Mouse (Mus musculus) erythroid progenitor cell, adult 5-6 weeks (primary cell): Measurements from ENCODE around the gene Tfrc. TPM values are rescaled to one million over a fixed set of nuclear protein-coding genes. Genes with fewer than 3 reads are reported as not detected.
"Not testable (repeated sequence)": the region's sequence is repeated elsewhere in the genome, so short reads cannot be mapped to it uniquely, and the experiment has no call there.

Source experiments
- ATAC-seq: replicated peaks from 2 replicates; pipeline ENCODE4 v1.8.0; 2016; ENCODE audit warnings: moderate number of reproducible peaks, mild to moderate bottlenecking, moderate TSS enrichment, inconsistent platforms; ENCODE audit not compliant: poor library complexity, low FRiP score, severe bottlenecking
- total RNA-seq, 2 experiments: library from RNA; stranded (forward) in 1 of 2; stranded (reverse) in 1 of 2; fragments of 150-400 nt in 1 of 2; fragments of 186-747, 209-891 nt in 1 of 2; gene quantifications; 2 replicates each; pipeline versions ENCODE4 v1.2.3 to v1.2.4; 2015 to 2017; ENCODE audit warnings: low replicate concordance in 2 of 2

Tfrc gene
- total RNA-seq, 2 experiments from 2014 or later: 2,141 to 2,513 TPM

- peak; percentile 52 for ATAC-seq
These were observed 1.9 kb downstream of the Tfrc start for GRCm38 (mm10) chr16:32610460-32611255.

GRCm38 (mm10) chr16:32612052-32612451 is 3.3 kb downstream of the Tfrc start:
- peak; percentile 67 for ATAC-seq

DNA sequence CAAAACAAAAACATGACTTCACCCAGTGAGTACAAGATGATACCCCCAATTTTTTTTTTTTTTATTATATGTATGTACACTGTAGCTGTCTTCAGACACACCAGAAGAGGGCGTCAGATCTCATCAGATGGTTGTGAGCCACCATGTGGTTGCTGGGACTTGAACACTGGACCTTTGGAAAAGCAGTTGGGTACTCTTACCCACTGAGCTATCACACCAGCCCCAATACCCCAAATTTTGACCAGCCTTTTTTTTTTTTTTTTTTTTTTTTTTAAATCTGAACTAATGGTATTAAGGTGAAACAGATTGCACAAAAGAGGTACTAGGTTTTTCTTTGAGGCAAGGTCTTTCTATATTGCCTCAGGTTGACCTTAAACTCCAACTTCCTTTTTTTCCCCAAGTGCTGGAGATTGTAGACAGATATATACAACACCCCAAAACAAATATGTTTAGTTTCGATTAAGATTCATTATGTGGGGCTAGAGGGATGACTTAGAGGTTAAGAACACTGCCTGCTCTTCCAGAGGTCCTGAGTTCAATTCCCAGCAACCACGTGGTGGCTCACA is 4.6 kb downstream of the Tfrc start:
- no peak for ATAC-seq

DNA sequence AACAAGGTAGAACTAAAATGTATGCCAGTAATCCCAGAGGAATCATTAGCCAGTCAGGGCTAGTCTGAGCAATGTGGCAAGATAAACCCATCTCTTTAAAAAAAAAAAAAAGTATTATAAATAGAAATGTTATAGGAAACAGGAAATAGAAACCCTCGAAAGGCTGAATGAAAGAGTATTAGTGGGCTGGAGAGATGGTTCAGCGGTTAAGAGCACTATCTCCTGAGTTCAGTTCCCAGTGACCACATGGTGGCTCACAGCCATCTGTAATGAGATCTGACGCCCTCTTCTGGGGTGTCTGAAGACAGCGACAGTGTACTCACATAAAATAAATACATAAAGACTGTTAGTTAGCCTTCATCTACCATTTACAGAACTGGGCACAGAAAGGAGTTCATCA is 5.3 kb downstream of the Tfrc start:
- no peak for ATAC-seq

GRCm38 (mm10) chr16:32618946-32619345 is 10.2 kb downstream of the Tfrc start:
- no peak for ATAC-seq

DNA sequence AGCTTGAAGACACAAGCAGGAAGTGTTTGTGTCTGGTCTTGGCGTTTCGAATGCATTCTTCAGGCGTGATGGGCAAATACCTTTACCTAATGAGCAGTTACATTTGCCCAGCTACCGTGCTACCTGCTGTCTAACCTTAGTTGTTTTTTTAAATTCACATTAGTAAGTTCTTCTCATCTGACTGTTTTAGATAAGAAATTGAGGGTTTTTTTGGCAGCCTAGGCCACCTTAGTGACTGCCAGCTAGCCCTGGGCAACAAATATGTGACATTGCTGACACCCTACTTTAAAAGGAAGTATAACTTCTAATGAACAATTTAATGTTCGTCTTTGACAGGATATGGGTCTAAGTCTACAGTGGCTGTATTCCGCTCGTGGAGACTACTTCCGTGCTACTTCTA is 19.4 kb downstream of the Tfrc start:
- no peak for ATAC-seq

GRCm38 (mm10) chr16:32632328-32632824 is 23.7 kb downstream of the Tfrc start:
- ATAC-seq: no peak

- no peak for ATAC-seq
These were observed 24.8 kb downstream of the Tfrc start for GRCm38 (mm10) chr16:32633486-32634012.

GRCm38 (mm10) chr16:32634183-32634582 is 25.5 kb downstream of the Tfrc start:
- ATAC-seq: no peak

DNA sequence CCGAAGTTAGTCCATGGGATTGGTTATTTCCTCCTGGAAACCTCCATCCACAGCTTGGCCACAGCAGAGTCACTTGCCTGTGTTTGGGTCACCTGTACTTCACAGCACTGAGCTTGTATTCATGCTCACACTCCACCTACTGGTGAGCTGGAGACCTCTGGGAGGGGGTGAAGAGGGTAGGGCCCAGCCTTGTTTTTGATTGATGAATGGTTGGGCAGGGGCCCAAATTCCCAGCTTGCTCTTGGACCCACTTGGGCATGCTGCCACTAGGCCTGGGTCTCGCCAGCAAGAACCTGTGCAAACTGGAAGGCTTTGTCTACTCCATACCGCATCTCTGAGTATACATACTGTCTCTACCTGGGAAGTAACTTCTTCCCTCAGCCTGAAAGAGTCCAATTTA is 26.6 kb downstream of the Tfrc start:
- no peak for ATAC-seq

DNA sequence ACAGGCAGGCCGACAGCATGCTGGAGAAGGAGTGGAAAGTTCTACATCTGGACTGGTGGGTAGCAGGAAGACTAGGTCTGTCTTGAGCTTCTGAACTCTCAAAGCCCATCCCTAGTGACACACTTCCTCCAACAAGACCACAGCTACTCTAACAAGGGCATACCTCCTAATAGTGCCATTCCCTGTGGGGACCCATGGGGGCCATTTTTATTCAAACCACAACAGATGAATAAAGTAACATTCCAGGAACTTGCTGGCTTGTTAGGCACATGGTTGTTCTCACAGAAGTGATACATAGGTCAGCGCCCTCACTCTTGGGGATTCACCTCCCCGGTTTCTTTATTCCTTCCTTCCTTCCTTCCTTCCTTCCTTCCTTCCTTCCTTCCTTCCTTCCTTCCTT is 27.6 kb downstream of the Tfrc start:
- no peak for ATAC-seq

GRCm38 (mm10) chr16:32636871-32637521 is 28.3 kb downstream of the Tfrc start:
- no peak for ATAC-seq

DNA sequence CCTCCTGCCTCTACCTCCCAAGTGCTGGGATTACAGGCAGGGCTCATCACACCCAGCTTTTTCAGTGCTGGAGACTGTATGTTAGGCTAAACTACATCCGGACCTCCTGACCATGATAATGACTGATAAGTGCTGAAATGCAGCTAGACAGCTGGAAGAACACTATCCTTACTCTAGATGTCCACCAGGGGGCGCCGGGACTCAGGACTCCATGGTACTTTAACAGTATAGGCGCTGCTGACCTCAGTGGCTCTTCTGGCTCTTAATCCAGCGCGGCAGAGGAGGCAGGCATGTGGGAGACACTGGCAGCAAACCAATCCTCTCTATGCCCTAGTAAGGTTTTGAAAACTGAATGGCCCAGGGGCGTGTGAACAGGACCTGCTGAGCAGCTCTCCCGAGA is 29.8 kb downstream of the Tfrc start:
- ATAC-seq: peak; percentile 91

DNA sequence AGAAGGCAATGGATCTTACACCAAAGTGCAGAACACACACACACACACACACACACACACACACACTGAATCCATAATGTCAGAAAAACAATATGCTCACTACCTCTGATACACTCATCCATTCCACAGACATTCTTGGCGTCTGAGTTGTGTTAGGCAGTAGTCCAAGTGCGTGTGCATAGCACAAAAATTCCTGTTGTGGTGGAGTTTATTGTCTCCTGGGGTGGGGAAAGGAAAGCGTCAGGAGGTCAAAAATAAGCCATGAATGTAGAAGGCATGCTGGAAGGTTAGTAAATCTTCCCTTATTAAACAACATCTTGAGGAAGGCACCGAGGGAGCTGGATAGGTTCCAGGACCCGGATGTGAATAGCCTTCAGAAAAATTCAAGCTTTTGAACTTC is 31.4 kb downstream of the Tfrc start:
- ATAC-seq: no peak

- ATAC-seq: not testable (repeated sequence)
These were observed 32.0 kb downstream of the Tfrc start for GRCm38 (mm10) chr16:32640683-32641082.

DNA sequence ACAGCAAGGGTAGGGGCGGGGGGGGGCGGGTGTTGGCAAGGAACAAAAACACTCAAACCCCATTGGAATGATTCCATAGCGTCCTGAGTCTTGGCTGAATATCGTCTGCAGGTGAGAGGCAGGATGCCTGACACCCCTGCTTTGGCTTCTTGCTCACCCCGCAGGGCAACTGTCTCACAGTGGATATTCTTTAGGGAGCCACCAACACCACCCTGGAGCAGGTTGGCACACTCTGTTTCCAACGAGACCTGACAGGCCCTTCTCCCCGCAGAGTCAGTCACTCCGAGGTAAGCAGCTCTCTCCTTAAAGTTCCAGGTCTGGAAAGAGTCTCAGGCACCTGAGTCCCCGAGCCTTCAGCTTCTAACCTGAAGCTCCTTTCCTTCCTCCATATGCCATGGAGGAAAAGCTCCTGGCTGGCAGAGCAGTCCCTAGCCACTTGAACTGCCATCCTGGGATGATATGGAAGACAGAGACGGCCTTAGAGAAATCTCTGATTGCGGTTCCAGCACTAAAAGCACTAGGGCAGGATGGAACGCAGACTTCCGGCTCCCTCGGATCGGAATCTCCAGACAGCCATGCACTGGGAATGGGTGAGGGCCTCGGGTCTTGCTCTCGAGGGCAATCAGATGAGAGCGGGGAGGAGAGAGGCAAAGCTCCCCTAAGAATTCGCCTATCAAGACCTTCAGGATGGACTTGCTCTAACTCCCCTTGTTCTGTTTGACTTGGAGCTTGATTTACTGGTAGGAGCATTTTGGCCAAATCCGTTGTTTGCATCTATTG is 32.9 kb downstream of the Tfrc start:
- ATAC-seq: no peak

- no peak for ATAC-seq
These were observed 33.6 kb downstream of the Tfrc start for GRCm38 (mm10) chr16:32642280-32642679.

DNA sequence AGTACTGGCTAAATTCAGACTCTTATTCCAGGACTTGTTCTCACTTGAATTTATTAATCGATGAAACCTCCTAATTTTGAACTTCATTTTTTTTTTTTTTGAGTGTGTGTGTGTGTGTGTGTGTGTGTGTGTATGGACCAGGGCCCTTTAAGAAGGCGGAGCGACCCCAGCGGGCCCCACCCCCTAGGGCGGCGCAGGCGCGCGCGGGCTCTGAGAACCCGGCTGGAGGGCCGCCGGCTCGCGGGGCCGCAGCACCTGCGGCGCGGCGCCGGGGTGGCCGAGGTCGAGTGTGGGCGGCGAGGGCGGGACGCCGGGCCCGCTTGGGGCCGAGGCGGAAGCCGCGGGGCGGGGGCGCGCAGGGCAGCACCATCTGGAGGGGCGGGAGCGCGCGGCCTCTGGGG is 34.9 kb downstream of the Tfrc start, which contains the start of gene Tnk2:
TSS of gene Tnk2 (plus strand) at position 214 of the 401 bp plus-strand sequence.
- peak; percentile 75 for ATAC-seq

GRCm38 (mm10) chr16:32644069-32644800 is 35.5 kb downstream of the Tfrc start:
- 0 out of 2 replicates have a peak, but pooled peaks have one; percentile 1 for ATAC-seq
